Mouse (Mus musculus) embryonic facial prominence, embryonic 11.5 days (tissue): ENCODE measurements at regions not wholly inside any gene's neighbourhood (a gene's known extent, or its start where the extent isn't known, plus 50 kb on each side); places are given as distances from the start of the nearest gene placed in this dataset.

Experiments used
- ATAC-seq: fragments of 200-750 bp; cut with Nextera tagmentation; replicated peaks from 2 replicates; pipeline ENCODE4 v1.8.0; 2017; ENCODE audit warnings: low read depth; ENCODE audit not compliant: insufficient number of reproducible peaks, low FRiP score, low TSS enrichment
- DNase-seq: peaks from one replicate; pipeline ENCODE4 v3.0.0-alpha.2; 2015; ENCODE audit warnings: low spot score
- H3K27ac ChIP-seq: fragments of 300-500 bp; sonication (generic); replicated peaks from 2 replicates; pipeline ENCODE4 v1.5.1; 2014; ENCODE audit warnings: mild to moderate bottlenecking, low read depth, low read length, control low read depth
- H3K27me3 ChIP-seq: fragments of 300-500 bp; sonication (generic); 2 replicates; pipeline ENCODE4 v1.6.1; 2014; ENCODE audit warnings: mild to moderate bottlenecking, low read length, moderate library complexity, mixed read lengths; ENCODE audit not compliant: control insufficient read depth, insufficient read depth
- H3K36me3 ChIP-seq: fragments of 300-500 bp; sonication (generic); replicated peaks from 2 replicates; pipeline ENCODE4 v1.6.1; 2014; ENCODE audit warnings: low read depth, mild to moderate bottlenecking, low read length, moderate library complexity, mixed read lengths; ENCODE audit not compliant: control insufficient read depth, insufficient read depth
- H3K4me1 ChIP-seq: fragments of 300-500 bp; sonication (generic); 2 replicates; pipeline ENCODE4 v1.6.1; 2014; ENCODE audit warnings: low read length, mixed read lengths; ENCODE audit not compliant: control insufficient read depth, insufficient read depth
- H3K4me2 ChIP-seq: fragments of 300-500 bp; sonication (generic); 2 replicates; pipeline ENCODE4 v1.6.1; 2014; ENCODE audit warnings: low read depth, mild to moderate bottlenecking, control low read depth, low read length, moderate library complexity
- H3K4me3 ChIP-seq: fragments of 300-500 bp; sonication (generic); 2 replicates; pipeline ENCODE4 v1.5.1; 2014; ENCODE audit warnings: low read depth, low read length, control low read depth
- H3K9ac ChIP-seq: fragments of 300-500 bp; sonication (generic); replicated peaks from 2 replicates; pipeline ENCODE4 v1.6.1; 2014; ENCODE audit warnings: mild to moderate bottlenecking, control low read depth, low read length
- H3K9me3 ChIP-seq: fragments of 300-500 bp; sonication (generic); replicated peaks from 2 replicates; pipeline ENCODE4 v1.6.1; 2016; ENCODE audit warnings: mild to moderate bottlenecking, low read length, inconsistent platforms, mixed read lengths; ENCODE audit not compliant: control insufficient read depth
- WGBS: fragments of 180-500 bp; shearing (Covaris S2); extraction: QIAGEN DNeasy Blood & Tissue Kit; methylation state at CpG from one replicate; pipeline ENCODE4 v1.1.7; 2014; 5-methylcytosine and 5-hydroxymethylcytosine counted together

DNA sequence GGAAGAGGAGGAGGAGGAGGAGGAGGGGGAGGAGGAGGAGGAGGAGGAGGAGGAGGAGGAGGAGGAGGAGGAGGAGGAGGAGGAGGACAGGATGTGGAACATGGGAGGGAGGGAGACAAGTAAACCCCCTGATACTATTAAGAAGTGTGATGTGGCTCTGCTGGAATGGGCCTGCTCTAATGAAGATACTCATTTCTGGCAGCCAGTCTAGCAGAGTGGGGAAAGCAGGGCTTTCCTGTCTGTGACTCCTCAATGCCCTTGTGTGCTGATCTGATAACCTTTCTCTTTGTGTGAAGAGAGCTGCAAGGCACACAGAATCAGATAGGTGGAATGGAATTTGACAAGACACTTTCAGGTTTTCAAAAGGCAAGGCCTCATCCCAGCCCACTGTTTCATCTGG, 2704.6 kb upstream of the Gm6569 start:
- H3K27ac ChIP-seq = no peak overlapping the region
- H3K4me3 ChIP-seq = no peak overlapping the region
- H3K4me1 ChIP-seq = no peaks in the 10 kb centered on the region
- no peaks in the 10 kb centered on the region for H3K9me3 ChIP-seq
- no peaks in the 10 kb centered on the region for H3K27me3 ChIP-seq
- no peak overlapping the region for H3K9ac ChIP-seq
- ATAC-seq (no peak), DNase-seq (no peak)
- H3K36me3 ChIP-seq = no peaks in the 10 kb centered on the region
- no peak overlapping the region for H3K4me2 ChIP-seq

DNA sequence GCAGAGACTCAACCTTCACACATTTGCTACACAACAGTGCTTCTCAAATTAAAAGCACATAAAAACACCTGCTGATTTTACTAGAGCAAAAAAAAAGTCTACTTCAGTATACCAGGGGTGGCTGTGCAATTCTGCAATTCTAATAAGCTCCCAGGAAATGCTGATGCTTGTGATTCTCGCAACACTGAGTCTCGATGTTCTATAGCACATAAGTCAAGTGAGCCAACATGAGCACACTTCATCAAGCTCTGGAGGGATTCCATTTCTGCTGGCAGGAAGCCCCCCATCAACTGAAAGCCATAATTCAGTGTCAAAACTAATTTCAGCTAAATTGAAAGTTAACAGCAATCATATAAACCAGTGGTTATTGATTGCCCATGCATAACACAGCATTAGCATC, 2676.7 kb upstream of the Gm6569 start:
- no peak for ATAC-seq
- Histone ChIP-seq H3K4me3 (no peak overlapping the region), H3K27ac (no peak overlapping the region), H3K9me3 (no peaks in the 10 kb centered on the region), H3K36me3 (no peaks in the 10 kb centered on the region), H3K4me1 (no peaks in the 10 kb centered on the region), H3K27me3 (no peaks in the 10 kb centered on the region), H3K9ac (no peak overlapping the region), H3K4me2 (no peak overlapping the region)
- WGBS = 93% methylated on average over 2 of the region's 2 CpGs
- no peak for DNase-seq

DNA sequence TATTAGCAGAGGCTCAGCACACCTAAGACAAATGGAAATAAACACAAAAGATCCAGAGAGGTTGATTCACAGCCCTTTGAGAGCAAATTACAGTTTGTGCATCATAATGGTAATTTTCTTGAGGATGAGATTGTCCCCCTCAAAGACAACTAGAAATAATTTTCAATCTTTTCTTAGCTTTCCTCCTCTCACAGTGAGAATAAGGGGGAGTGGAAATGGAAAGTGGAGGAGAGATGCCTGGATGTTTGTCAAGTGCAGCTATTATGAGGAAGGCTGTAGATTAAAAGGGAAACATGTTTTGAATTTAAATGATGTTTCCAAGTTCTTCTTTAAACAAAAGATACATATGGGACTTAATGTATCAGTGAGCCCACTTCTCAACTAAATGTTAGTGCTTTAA, 2672.3 kb upstream of the Gm6569 start:
- Histone ChIP-seq H3K36me3 (no peaks in the 10 kb centered on the region), H3K4me1 (no peaks in the 10 kb centered on the region), H3K27ac (no peak overlapping the region), H3K27me3 (no peaks in the 10 kb centered on the region), H3K4me3 (no peak overlapping the region), H3K4me2 (no peak overlapping the region), H3K9me3 (no peaks in the 10 kb centered on the region), H3K9ac (no peak overlapping the region)
- ATAC-seq = no peak
- no peak for DNase-seq

DNA sequence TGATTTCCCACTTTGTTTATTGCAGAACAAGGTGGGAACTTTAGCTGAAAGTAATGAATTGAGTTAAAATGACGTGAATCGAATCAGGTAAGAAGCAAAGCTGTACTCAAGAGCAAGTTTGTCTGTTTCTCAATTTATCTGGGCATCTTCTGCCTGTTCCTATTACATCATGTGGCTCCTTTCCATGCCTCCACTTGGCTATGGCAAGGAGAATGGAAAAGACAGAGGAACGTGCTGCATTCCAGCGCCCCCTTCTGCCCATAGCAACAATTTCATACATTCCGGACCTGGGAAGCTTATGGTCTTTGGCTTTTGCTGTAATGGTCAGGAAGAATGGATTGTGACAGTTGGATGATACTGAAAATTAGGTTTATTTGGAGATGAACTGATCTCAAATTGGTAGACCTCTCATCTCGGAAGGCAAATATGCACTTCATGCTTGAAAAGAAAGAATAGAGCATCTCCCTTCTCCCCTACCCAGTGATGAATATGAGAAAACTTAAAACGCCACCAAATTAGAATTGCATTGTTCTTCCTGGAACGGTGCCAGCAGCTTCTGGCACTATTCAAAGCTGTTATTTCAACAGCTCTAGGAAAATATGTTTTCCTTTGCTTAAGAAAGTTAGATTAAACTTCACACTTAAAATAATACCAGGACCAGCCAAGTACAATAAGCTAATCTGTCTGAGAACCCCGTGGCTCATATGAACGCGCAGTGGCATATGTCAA, 2639.2 kb upstream of the Gm6569 start:
- Histone ChIP-seq H3K9me3 (no peaks in the 10 kb centered on the region), H3K4me2 (no peak overlapping the region), H3K36me3 (no peaks in the 10 kb centered on the region), H3K4me3 (no peak overlapping the region), H3K4me1 (no peaks in the 10 kb centered on the region), H3K9ac (no peak overlapping the region), H3K27ac (no peak overlapping the region), H3K27me3 (no peaks in the 10 kb centered on the region)
- DNase-seq (peak; percentile 43), ATAC-seq (no peak)
- 53% methylated on average over 11 of the region's 11 CpGs for WGBS

DNA sequence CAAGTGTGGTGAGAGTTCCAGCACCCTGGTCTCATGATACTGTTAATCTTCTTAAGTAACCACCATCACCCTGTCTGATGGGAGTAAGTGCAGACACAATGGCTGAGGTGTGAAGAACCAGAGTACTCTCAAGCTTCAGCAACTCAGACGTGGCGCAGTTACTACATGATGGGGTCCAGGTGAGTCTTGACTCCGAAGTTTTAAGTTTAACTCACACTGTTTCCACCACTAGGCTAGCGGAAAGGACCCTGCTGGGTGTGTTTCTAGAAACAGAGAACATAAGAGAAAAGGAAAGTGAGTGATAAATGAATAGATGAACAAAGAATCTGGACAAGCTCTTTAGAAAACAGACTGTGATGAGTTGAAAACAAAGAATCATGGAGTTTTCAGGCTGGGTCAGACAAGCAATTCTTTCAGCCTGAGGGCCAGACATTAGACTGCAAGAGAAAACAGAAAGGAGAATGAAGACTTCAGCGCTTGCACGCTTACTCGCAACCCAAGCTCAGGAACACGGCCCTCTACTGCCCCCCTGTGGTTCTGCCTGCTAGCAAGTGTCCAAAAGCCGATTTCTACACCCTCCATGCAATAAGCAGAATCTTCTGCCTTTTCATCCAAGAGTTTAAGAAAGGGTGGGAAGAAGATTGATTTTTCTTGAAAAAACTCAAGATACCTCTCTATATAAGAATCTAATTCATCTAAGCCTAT, 2593.6 kb upstream of the Gm6569 start:
- DNase-seq (peak; percentile 83), ATAC-seq (no peak)
- Histone ChIP-seq H3K4me2 (no peak overlapping the region), H3K4me1 (no peaks in the 10 kb centered on the region), H3K27me3 (no peaks in the 10 kb centered on the region), H3K9ac (no peak overlapping the region), H3K27ac (no peak overlapping the region), H3K9me3 (no peaks in the 10 kb centered on the region), H3K4me3 (no peak overlapping the region), H3K36me3 (no peaks in the 10 kb centered on the region)
- WGBS = 45% methylated on average over 9 of the region's 9 CpGs

DNA sequence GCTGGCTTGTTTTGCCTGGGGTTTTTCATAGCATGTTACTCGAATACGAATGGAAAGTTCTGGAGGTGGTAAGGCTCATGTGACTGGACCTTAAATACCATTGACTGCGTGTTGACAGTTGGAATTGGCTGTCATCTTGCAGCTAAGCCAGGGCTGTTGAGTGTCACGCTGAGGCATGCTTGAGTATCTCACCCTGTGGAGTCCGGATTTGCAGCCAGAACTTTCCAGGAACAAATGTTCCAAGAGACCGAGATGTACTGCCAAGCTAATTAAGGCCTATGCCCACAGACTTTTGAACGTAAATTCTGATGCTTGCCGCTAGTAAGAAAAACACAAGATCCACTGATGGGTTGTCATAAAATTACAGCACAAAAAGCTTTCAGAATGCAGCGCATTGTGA, 2590.8 kb upstream of the Gm6569 start:
- Histone ChIP-seq H3K27ac (no peak overlapping the region), H3K4me1 (no peaks in the 10 kb centered on the region), H3K9me3 (no peaks in the 10 kb centered on the region), H3K4me3 (no peak overlapping the region), H3K4me2 (no peak overlapping the region), H3K36me3 (no peaks in the 10 kb centered on the region), H3K9ac (no peak overlapping the region), H3K27me3 (no peaks in the 10 kb centered on the region)
- DNase-seq = no peak
- 78% methylated on average over 9 of the region's 9 CpGs for WGBS
- no peak for ATAC-seq

DNA sequence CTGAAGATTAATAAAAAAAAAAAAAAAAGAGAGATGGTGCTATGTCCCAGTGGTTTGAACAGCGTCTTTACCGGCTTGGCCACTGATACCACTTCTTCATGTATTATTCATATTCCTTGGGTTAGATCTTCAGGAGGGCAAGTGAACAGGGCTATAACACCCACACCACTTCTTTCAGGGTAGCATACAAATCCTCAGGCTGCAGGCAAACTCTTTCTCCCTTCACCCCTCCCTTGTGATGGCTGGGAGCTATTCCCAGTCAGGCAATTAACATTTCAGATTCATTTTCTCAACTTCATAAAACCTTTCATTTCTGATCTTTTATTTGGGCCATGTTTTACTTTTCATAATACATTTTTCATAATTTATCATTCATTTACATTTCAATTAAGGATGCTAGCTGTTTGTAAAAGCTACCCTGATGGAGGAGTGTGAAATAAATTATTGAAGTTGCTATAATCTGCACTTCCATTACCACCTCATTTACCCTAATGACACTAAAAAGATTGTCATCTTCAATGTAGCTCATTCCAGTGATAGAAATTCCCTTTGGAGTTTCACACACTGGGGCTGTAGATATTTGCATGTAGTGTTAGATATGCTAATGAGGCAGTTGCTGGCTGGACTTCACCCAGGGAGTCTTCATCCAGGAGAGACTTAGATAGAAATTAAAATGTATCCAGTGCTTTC, 2558.3 kb upstream of the Gm6569 start:
- Histone ChIP-seq H3K4me2 (no peak overlapping the region), H3K27me3 (no peaks in the 10 kb centered on the region), H3K9me3 (no peaks in the 10 kb centered on the region), H3K4me3 (no peak overlapping the region), H3K27ac (no peak overlapping the region), H3K9ac (no peak overlapping the region), H3K4me1 (no peaks in the 10 kb centered on the region), H3K36me3 (no peaks in the 10 kb centered on the region)
- no peak for ATAC-seq
- WGBS = 92% methylated on average over 2 of the region's 2 CpGs
- no peak for DNase-seq

DNA sequence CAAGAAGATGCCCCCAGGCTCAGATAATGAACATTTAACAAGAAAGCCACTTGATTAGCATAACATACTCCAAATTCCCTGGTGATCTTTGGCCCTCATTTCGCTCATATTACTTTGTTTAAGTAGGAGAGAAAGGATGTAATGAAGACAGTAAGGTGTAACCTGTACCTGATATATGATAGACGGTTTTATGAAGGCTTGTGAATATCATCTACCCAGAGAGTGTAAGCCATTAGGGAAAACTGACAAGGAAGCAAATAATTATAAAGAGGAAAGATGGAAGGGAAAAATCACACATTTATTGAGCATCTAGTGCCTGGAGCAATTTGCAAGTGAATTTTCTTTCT, 2557.8 kb upstream of the Gm6569 start:
- WGBS = 81% methylated on average over 2 of the region's 2 CpGs
- Histone ChIP-seq H3K4me3 (no peak overlapping the region), H3K36me3 (no peaks in the 10 kb centered on the region), H3K4me2 (no peak overlapping the region), H3K27me3 (no peaks in the 10 kb centered on the region), H3K9ac (no peak overlapping the region), H3K4me1 (no peaks in the 10 kb centered on the region), H3K9me3 (no peaks in the 10 kb centered on the region), H3K27ac (no peak overlapping the region)
- ATAC-seq = no peak
- no peak for DNase-seq
